Mouse (Mus musculus): Measurements from ENCODE around the gene Drosha. TPM values are rescaled to one million over a fixed set of nuclear protein-coding genes. Genes with fewer than 3 reads are reported as not detected.
A peak's percentile ranks its signal among the peaks of the same experiment; 100 is the strongest.

Drosha gene
- polyA plus RNA-seq, 1 experiment: 43.1 TPM

- H3K36me3 ChIP-seq (replicated peaks; ENCODE audit: low read length): peaks cover 65% of the 10 kb centered on the region
- peak overlapping the region; percentile 100 for H3K4me3 ChIP-seq (replicated peaks)
- no peaks in the 10 kb centered on the region for H3K27me3 ChIP-seq (replicated peaks)
- TF ChIP-seq FLI1 (IDR thresholded peaks at IDR 0.05; ENCODE audit: low read length) (no peak), GATA1 (IDR thresholded peaks at IDR 0.05; ENCODE audit: borderline replicate concordance, low read length) (no peak)
- no peaks in the 10 kb centered on the region for H3K9me3 ChIP-seq
- peaks cover 31% of the 10 kb centered on the region for H3K4me1 ChIP-seq
These were observed 350 bp downstream of the Drosha start for GRCm38 (mm10) chr15:12824965-12825364.

GRCm38 (mm10) chr15:12825408-12825807 is 793 bp downstream of the Drosha start:
- H3K4me3 ChIP-seq (replicated peaks): peak overlapping the region; percentile 100
- TF ChIP-seq FLI1 (IDR thresholded peaks at IDR 0.05; ENCODE audit: low read length): no peak
- no peak for TF ChIP-seq GATA1 (IDR thresholded peaks at IDR 0.05; ENCODE audit: borderline replicate concordance, low read length)
- no peaks in the 10 kb centered on the region for H3K9me3 ChIP-seq
- no peaks in the 10 kb centered on the region for H3K27me3 ChIP-seq (replicated peaks)
- H3K4me1 ChIP-seq: peaks cover 31% of the 10 kb centered on the region
- peaks cover 62% of the 10 kb centered on the region for H3K36me3 ChIP-seq (replicated peaks; ENCODE audit: low read length)

- H3K9me3 ChIP-seq: no peaks in the 10 kb centered on the region
- TF ChIP-seq GATA1 (IDR thresholded peaks at IDR 0.05; ENCODE audit: borderline replicate concordance, low read length): no peak
- TF ChIP-seq FLI1 (IDR thresholded peaks at IDR 0.05; ENCODE audit: low read length): no peak
- H3K27me3 ChIP-seq (replicated peaks): no peaks in the 10 kb centered on the region
- H3K4me1 ChIP-seq: peaks cover 14% of the 10 kb centered on the region
- H3K36me3 ChIP-seq (replicated peaks; ENCODE audit: low read length): peaks cover 63% of the 10 kb centered on the region
- H3K4me3 ChIP-seq (replicated peaks): no peak overlapping the region
These were observed 5.3 kb downstream of the Drosha start for GRCm38 (mm10) chr15:12829878-12830277.

GRCm38 (mm10) chr15:12832599-12832998 is 8.0 kb downstream of the Drosha start:
- peaks cover 75% of the 10 kb centered on the region for H3K36me3 ChIP-seq (replicated peaks; ENCODE audit: low read length)

GRCm38 (mm10) chr15:12833385-12833784 is 8.8 kb downstream of the Drosha start:
- H3K4me1 ChIP-seq: no peaks in the 10 kb centered on the region
- no peaks in the 10 kb centered on the region for H3K27me3 ChIP-seq (replicated peaks)
- H3K36me3 ChIP-seq (replicated peaks; ENCODE audit: low read length): peaks cover 75% of the 10 kb centered on the region
- no peaks in the 10 kb centered on the region for H3K9me3 ChIP-seq
- no peak for TF ChIP-seq GATA1 (IDR thresholded peaks at IDR 0.05; ENCODE audit: borderline replicate concordance, low read length)
- no peak for TF ChIP-seq FLI1 (IDR thresholded peaks at IDR 0.05; ENCODE audit: low read length)
- no peak overlapping the region for H3K4me3 ChIP-seq (replicated peaks)

More at GRCm38 (mm10) chr15:12832599-12832998, 8.0 kb downstream of the Drosha start:
- Histone ChIP-seq H3K27me3 (replicated peaks) (no peaks in the 10 kb centered on the region), H3K4me3 (replicated peaks) (no peak overlapping the region), H3K4me1 (no peaks in the 10 kb centered on the region), H3K9me3 (no peaks in the 10 kb centered on the region)
- TF ChIP-seq FLI1 (IDR thresholded peaks at IDR 0.05; ENCODE audit: low read length) (no peak), GATA1 (IDR thresholded peaks at IDR 0.05; ENCODE audit: borderline replicate concordance, low read length) (no peak)

GRCm38 (mm10) chr15:12834231-12834630 is 9.6 kb downstream of the Drosha start:
- peaks cover 1% of the 10 kb centered on the region; the same call in 1 of the 2 replicates for H3K4me1 ChIP-seq
- TF ChIP-seq GATA1 (IDR thresholded peaks at IDR 0.05; ENCODE audit: borderline replicate concordance, low read length) (no peak), FLI1 (IDR thresholded peaks at IDR 0.05; ENCODE audit: low read length) (no peak)
- H3K4me3 ChIP-seq (replicated peaks): no peak overlapping the region
- no peaks in the 10 kb centered on the region for H3K9me3 ChIP-seq
- H3K36me3 ChIP-seq (replicated peaks; ENCODE audit: low read length): peaks cover 70% of the 10 kb centered on the region
- no peaks in the 10 kb centered on the region for H3K27me3 ChIP-seq (replicated peaks)

- H3K27me3 ChIP-seq (replicated peaks): no peaks in the 10 kb centered on the region
- H3K4me1 ChIP-seq: peaks cover 7% of the 10 kb centered on the region; the same call in 1 of the 2 replicates
- no peaks in the 10 kb centered on the region for H3K9me3 ChIP-seq
- no peak overlapping the region for H3K4me3 ChIP-seq (replicated peaks)
- peaks cover 89% of the 10 kb centered on the region for H3K36me3 ChIP-seq (replicated peaks; ENCODE audit: low read length)
- TF ChIP-seq GATA1 (IDR thresholded peaks at IDR 0.05; ENCODE audit: borderline replicate concordance, low read length) (no peak), FLI1 (IDR thresholded peaks at IDR 0.05; ENCODE audit: low read length) (no peak)
These were observed 16.1 kb downstream of the Drosha start for GRCm38 (mm10) chr15:12840737-12841136.

- H3K36me3 ChIP-seq (replicated peaks; ENCODE audit: low read length): peaks cover 90% of the 10 kb centered on the region
These were observed 18.2 kb downstream of the Drosha start for GRCm38 (mm10) chr15:12842833-12843232.

GRCm38 (mm10) chr15:12848196-12848975 is 23.8 kb downstream of the Drosha start:
- no peaks in the 10 kb centered on the region for H3K9me3 ChIP-seq
- H3K4me1 ChIP-seq: no peaks in the 10 kb centered on the region
- H3K36me3 ChIP-seq (replicated peaks; ENCODE audit: low read length): peaks cover 94% of the 10 kb centered on the region
- no peaks in the 10 kb centered on the region for H3K27me3 ChIP-seq (replicated peaks)
- TF ChIP-seq GATA1 (IDR thresholded peaks at IDR 0.05; ENCODE audit: borderline replicate concordance, low read length) (no peak), FLI1 (IDR thresholded peaks at IDR 0.05; ENCODE audit: low read length) (no peak)
- H3K4me3 ChIP-seq (replicated peaks): no peak overlapping the region

More at GRCm38 (mm10) chr15:12842833-12843232, 18.2 kb downstream of the Drosha start:
- TF ChIP-seq FLI1 (IDR thresholded peaks at IDR 0.05; ENCODE audit: low read length) (no peak), GATA1 (IDR thresholded peaks at IDR 0.05; ENCODE audit: borderline replicate concordance, low read length) (no peak)
- peaks cover 7% of the 10 kb centered on the region; the same call in 1 of the 2 replicates for H3K4me1 ChIP-seq
- no peaks in the 10 kb centered on the region for H3K27me3 ChIP-seq (replicated peaks)
- H3K9me3 ChIP-seq: no peaks in the 10 kb centered on the region
- H3K4me3 ChIP-seq (replicated peaks): no peak overlapping the region

GRCm38 (mm10) chr15:12849373-12849772 is 24.8 kb downstream of the Drosha start:
- Histone ChIP-seq H3K36me3 (replicated peaks; ENCODE audit: low read length) (peaks cover 95% of the 10 kb centered on the region), H3K4me1 (no peaks in the 10 kb centered on the region), H3K9me3 (no peaks in the 10 kb centered on the region), H3K4me3 (replicated peaks) (no peak overlapping the region), H3K27me3 (replicated peaks) (no peaks in the 10 kb centered on the region)
- no peak for TF ChIP-seq GATA1 (IDR thresholded peaks at IDR 0.05; ENCODE audit: borderline replicate concordance, low read length)
- no peak for TF ChIP-seq FLI1 (IDR thresholded peaks at IDR 0.05; ENCODE audit: low read length)
